Mouse (Mus musculus): ENCODE results near the gene Olfr325. TPM values are rescaled to one million over a fixed set of nuclear protein-coding genes. Genes with fewer than 3 reads are reported as not detected.

Gene Olfr325
- total RNA-seq, 2 experiments from 2014 or later, result not detected

DNA sequence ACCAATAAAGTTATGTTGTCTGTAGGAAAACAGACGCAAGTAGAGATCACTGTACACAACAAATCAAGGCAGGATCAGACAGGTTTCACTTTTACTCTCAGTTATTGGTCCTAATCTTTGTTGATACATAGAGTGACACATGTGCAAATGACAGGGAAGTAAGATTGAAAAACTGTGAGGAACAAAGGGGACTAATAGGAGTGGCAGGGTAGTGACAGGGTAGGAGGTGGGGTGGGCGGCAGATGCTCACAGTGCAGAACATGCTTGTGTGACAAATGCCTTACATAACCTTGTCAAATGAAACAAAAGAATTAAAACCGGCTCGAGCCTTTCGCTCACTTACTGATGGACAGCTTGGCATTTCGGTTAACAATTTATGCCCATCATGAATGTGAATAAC, 41.3 kb downstream of the Olfr325 start:
- intact Hi-C loops (cut with DNase I), result no loop called here
- DNase-seq, result no peak

DNA sequence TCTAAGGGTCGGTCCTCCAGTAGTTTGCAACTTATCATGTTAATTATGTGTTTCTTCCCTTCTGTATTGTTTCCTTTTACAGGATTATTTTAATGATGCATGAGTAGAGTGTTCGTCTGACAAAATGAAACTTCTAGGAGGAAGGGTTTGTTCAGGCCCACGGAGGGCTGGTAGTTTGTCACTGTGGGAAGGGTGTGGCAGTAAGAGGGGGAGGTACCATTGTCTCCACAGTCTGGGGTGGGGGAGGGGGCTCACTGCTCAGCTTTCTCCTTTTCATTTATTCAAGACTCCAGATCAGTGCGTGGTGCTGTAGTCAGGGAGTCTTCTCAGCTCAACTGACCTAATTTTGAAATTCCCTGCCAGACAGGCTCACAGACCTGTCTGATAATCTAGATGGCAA, 48.6 kb downstream of the Olfr325 start:
- intact Hi-C loops (cut with DNase I), result no loop called here
- DNase-seq, result no peak

DNA sequence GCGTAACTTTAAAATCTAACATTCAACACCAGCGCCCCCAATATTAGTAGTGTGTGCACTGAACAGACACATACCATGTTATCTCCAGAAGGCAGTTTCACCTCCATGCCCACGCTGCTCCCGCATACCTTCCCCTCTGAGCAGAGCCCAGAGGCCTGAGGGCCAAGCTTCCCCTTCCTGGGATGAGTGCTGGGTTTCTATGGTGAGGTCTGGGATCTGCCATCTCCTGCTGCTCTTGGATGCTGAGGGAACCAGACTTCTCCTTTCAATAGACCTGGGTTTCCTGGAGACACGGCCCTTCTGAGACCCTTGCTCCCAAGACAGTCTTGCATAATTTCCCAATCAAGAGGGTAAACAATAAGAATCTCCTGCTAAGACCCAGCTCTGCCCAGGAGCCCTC, 52.9 kb downstream of the Olfr325 start, which contains the start of gene Olfr323:
TSS of gene Olfr323 (minus strand) at position 101 of the 400 bp plus-strand sequence.
- intact Hi-C loops (cut with DNase I), result no loop called here
- no peak for DNase-seq

Other genes with a start within 250 kb of the Olfr325 start
- 10 to 100 TPM; 48.5 to 51.4 TPM for gene Zfp672, start 247.4 kb upstream of the Olfr325 start, total RNA-seq (2021)
- gene Sh3bp5l, start 247.0 kb upstream of the Olfr325 start, total RNA-seq (2021), result 10 to 100 TPM; 44.3 to 44.8 TPM
- gene Lypd8, start 198.7 kb upstream of the Olfr325 start, total RNA-seq (2021), result under 1 TPM in 1 of 2 experiments, not detected in 1; 0.22 TPM
- gene 1810065E05Rik, start 156.6 kb upstream of the Olfr325 start, total RNA-seq (2021), result not detected
- not detected for gene Gm12253, start 145.2 kb upstream of the Olfr325 start, total RNA-seq (2021)
- not detected for gene Lypd9, start 124.8 kb upstream of the Olfr325 start, total RNA-seq (2021)
- not detected for gene Olfr30, start 115.5 kb upstream of the Olfr325 start, total RNA-seq (2021)
- gene Olfr332, start 85.2 kb upstream of the Olfr325 start, total RNA-seq (2021), result not detected
- not detected for gene Olfr331, start 75.2 kb upstream of the Olfr325 start, total RNA-seq (2021)
- not detected for gene Olfr330, start 42.9 kb upstream of the Olfr325 start, total RNA-seq (2021)
- not detected for gene Olfr329-ps, start 31.3 kb upstream of the Olfr325 start, total RNA-seq (2021)
- under 1 TPM in 1 of 2 experiments, not detected in 1; 0.07 TPM for gene Olfr328, start 22.1 kb upstream of the Olfr325 start, total RNA-seq (2021)
- not detected for gene Olfr224, start 7.2 kb upstream of the Olfr325 start, total RNA-seq (2021)
- gene Olfr324, start 17.4 kb downstream of the Olfr325 start, total RNA-seq (2021), result not detected
- under 1 TPM; 0.52 to 0.79 TPM for gene 2210407C18Rik, start 38.3 kb downstream of the Olfr325 start, total RNA-seq (2021)
- gene Olfr323, start 52.8 kb downstream of the Olfr325 start, total RNA-seq (2021), result not detected
- under 1 TPM in 1 of 2 experiments, not detected in 1; 0.12 TPM for gene Trim58, start 62.7 kb downstream of the Olfr325 start, total RNA-seq (2021)
- gene Olfr322, start 81.1 kb downstream of the Olfr325 start, total RNA-seq (2021), result not detected
- not detected for gene Olfr320, start 103.4 kb downstream of the Olfr325 start, total RNA-seq (2021)
- not detected for gene Olfr319, start 121.4 kb downstream of the Olfr325 start, total RNA-seq (2021)
- not detected for gene Olfr318, start 146.3 kb downstream of the Olfr325 start, total RNA-seq (2021)
- gene Olfr317, start 161.5 kb downstream of the Olfr325 start, total RNA-seq (2021), result not detected
- not detected for gene Olfr316, start 175.0 kb downstream of the Olfr325 start, total RNA-seq (2021)
- not detected for gene Olfr315, start 195.5 kb downstream of the Olfr325 start, total RNA-seq (2021)
- gene Olfr314, start 205.2 kb downstream of the Olfr325 start, total RNA-seq (2021), result not detected
- under 1 TPM in 1 of 2 experiments, not detected in 1; 0.67 TPM for gene Fam183b, start 224.2 kb downstream of the Olfr325 start, total RNA-seq (2021)
- gene Olfr313, start 237.3 kb downstream of the Olfr325 start, total RNA-seq (2021), result not detected

Measured in heart, postnatal 10 days (tissue).